Mouse (Mus musculus) stomach, postnatal 0 days (tissue): ENCODE measurements around the gene Mgat4e. TPM values are rescaled to one million over a fixed set of nuclear protein-coding genes. Genes with fewer than 3 reads are reported as not detected.
"Not testable (repeated sequence)": the region's sequence is repeated elsewhere in the genome, so short reads cannot be mapped to it uniquely, and the experiment has no call there.

ENCODE experiments used
- ATAC-seq: fragments of 200-750 bp; cut with Nextera tagmentation; 2 replicates; pipeline ENCODE4 v1.8.0; 2017; ENCODE audit not compliant: low FRiP score, low TSS enrichment
- DNase-seq: peaks from one replicate; pipeline ENCODE4 v3.0.0-alpha.2; 2016; ENCODE audit warnings: low spot score
- H3K27ac ChIP-seq: fragments of 300-500 bp; sonication (generic); replicated peaks from 2 replicates; pipeline ENCODE4 v1.5.1; 2014; ENCODE audit warnings: mild to moderate bottlenecking, control low read depth
- H3K27me3 ChIP-seq: fragments of 300-500 bp; sonication (generic); 2 replicates; pipeline ENCODE4 v1.6.1; 2014; ENCODE audit warnings: low read length; ENCODE audit not compliant: control insufficient read depth, insufficient read depth
- H3K36me3 ChIP-seq: fragments of 300-500 bp; sonication (generic); 2 replicates; pipeline ENCODE4 v1.6.1; 2014; ENCODE audit warnings: low read length, mixed read lengths; ENCODE audit not compliant: control insufficient read depth, insufficient read depth
- H3K4me1 ChIP-seq: fragments of 300-500 bp; sonication (generic); replicated peaks from 2 replicates; pipeline ENCODE4 v1.6.1; 2014; ENCODE audit warnings: antibody characterized with exemption; ENCODE audit not compliant: control insufficient read depth, insufficient read depth
- H3K4me2 ChIP-seq: fragments of 300-500 bp; sonication (generic); replicated peaks from 2 replicates; pipeline ENCODE4 v1.6.1; 2014; ENCODE audit warnings: low read depth, mild to moderate bottlenecking, control low read depth, moderate library complexity
- H3K4me3 ChIP-seq: fragments of 300-500 bp; sonication (generic); 2 replicates; pipeline ENCODE4 v1.5.1; 2014; ENCODE audit warnings: low read depth, low read length, control low read depth
- H3K9ac ChIP-seq: fragments of 300-500 bp; sonication (generic); 2 replicates; pipeline ENCODE4 v1.6.1; 2014; ENCODE audit warnings: mild to moderate bottlenecking, low read length, control low read depth, mixed read lengths
- H3K9me3 ChIP-seq: fragments of 300-500 bp; sonication (generic); 2 replicates; pipeline ENCODE4 v1.6.1; 2016; ENCODE audit warnings: low read length; ENCODE audit not compliant: control insufficient read depth
- CTCF ChIP-seq: IDR thresholded peaks from 2 replicates; pipeline ENCODE4 v1.5.1; 2016; ENCODE audit warnings: antibody characterized with exemption, low read depth, mild to moderate bottlenecking, moderate library complexity
- EP300 ChIP-seq: optimal IDR thresholded peaks from 2 replicates; pipeline ENCODE3; 2016; ENCODE audit warnings: antibody characterized with exemption
- WGBS: fragments of 180-500 bp; shearing (Covaris S2); extraction: QIAGEN DNeasy Blood & Tissue Kit; methylation state at CpG from one replicate; pipeline ENCODE4 v1.1.7; 2014; 5-methylcytosine and 5-hydroxymethylcytosine counted together
- polyA plus RNA-seq: library from polyadenylated mRNA; unstranded; fragments of >200 nt; fragmentation: Nextera tagmentation; extraction: Ambion mirVana; gene quantifications from 2 replicates; pipeline ENCODE4 v1.2.1, GENCODE M21; 2015

The Mgat4e gene
- polyA plus RNA-seq, 1 experiment from 2014 or later = not detected

DNA sequence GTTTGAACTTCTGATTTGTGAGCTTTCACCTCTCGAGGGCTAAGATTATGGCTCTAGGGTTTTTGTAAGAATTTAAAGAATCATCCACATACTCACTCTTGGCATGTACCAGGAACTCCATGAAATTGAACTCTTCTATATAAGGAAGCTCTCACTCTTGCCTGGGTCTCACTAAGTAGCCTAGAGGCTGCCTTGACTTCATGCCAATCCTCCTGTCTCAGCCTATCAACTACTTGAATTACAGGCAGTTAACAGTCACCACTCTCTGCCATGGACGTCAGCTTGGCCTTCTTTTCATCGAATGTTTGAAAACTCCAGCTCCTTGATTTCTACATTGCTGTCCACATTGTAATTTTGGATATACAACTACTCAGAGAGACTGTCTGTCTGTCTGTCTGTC is 2.9 kb upstream of the Mgat4e start:
- Histone ChIP-seq H3K4me2 (no peak overlapping the region), H3K4me3 (no peak overlapping the region), H3K9me3 (no peaks in the 10 kb centered on the region), H3K9ac (no peak overlapping the region), H3K36me3 (no peaks in the 10 kb centered on the region), H3K27ac (no peak overlapping the region), H3K4me1 (peaks cover 2% of the 10 kb centered on the region; the same call in 1 of the 2 replicates), H3K27me3 (no peaks in the 10 kb centered on the region)
- ATAC-seq = no peak
- DNase-seq = no peak
- WGBS = 53% methylated on average over 3 of the region's 3 CpGs
- no peak for TF ChIP-seq EP300
- no peak for TF ChIP-seq CTCF

DNA sequence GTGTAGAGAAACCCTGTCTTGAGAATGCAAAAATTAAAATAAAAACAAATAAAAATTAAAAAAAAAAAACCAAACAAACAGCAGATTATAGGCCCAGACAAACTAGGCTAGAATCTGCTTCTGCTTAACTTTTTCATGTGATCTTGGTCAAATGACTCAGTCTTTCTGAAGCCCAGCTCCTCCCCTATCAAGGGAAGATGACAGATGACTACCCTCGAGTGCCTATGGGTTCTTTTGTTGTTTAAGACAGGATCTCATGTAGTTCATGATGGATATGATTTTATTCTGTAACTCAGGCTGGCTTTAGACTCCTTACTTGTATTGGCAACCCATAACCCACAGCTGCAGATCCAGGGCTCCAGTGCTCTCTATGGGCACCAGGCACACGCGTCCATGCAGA is 2.4 kb upstream of the Mgat4e start:
- Histone ChIP-seq H3K4me2 (no peak overlapping the region), H3K4me1 (peaks cover 2% of the 10 kb centered on the region; the same call in 1 of the 2 replicates), H3K27ac (no peak overlapping the region), H3K9me3 (no peaks in the 10 kb centered on the region), H3K9ac (no peak overlapping the region), H3K36me3 (no peaks in the 10 kb centered on the region), H3K4me3 (no peak overlapping the region), H3K27me3 (no peaks in the 10 kb centered on the region)
- 58% methylated on average over 3 of the region's 3 CpGs for WGBS
- ATAC-seq (no peak), DNase-seq (no peak)
- TF ChIP-seq EP300 (no peak), CTCF (no peak)

DNA sequence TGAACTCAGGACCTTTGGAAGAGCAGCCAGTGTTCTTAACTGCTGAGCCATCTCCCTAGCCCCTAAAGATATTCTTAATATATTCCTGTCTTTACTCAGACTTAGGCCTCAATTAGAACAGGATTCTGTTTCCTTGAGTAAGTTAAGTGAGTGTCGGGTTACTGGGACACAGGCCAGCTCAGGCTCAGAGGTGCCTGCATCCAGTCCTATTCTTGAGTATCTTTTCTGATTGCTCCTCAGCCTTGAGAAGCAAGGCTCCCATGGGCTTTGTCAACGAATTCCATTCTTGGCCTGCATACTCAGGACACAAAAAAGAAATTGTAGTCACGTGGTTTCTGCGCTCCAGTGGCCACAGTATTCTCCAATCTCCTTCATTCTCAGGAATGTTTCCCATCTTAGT is 1.3 kb downstream of the Mgat4e start:
- TF ChIP-seq EP300 (no peak), CTCF (no peak)
- Histone ChIP-seq H3K27me3 (no peaks in the 10 kb centered on the region), H3K9me3 (no peaks in the 10 kb centered on the region), H3K9ac (no peak overlapping the region), H3K4me1 (no peaks in the 10 kb centered on the region), H3K27ac (no peak overlapping the region), H3K4me2 (no peak overlapping the region), H3K36me3 (no peaks in the 10 kb centered on the region), H3K4me3 (no peak overlapping the region)
- ATAC-seq (no peak), DNase-seq (no peak)
- WGBS = 62% methylated on average over 4 of the region's 4 CpGs

DNA sequence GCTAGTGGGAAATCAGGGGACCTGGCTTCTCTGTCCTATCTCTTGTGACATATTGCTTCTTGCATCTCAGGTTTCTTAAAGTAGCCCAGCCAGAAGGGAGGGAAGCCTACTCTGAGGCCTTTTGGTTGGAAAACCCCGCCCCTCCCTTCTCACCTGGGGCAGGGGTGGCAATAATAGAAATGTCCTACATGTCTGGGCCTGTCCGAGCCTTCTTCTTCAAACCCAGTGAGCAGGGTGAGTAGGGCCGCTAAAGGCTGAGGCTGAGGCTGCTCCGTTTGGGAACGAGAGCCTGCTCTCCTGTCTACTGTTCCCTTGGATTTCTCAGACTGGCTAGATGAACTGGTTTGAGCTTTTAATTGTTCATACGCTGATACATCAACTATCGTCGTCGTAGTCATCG is 8.9 kb downstream of the Mgat4e start:
- Histone ChIP-seq H3K27me3 (no peaks in the 10 kb centered on the region), H3K4me1 (no peaks in the 10 kb centered on the region), H3K4me2 (no peak overlapping the region), H3K27ac (peak overlapping the region; percentile 45), H3K36me3 (no peaks in the 10 kb centered on the region), H3K9ac (no peak overlapping the region), H3K4me3 (no peak overlapping the region), H3K9me3 (no peaks in the 10 kb centered on the region)
- no peak for DNase-seq
- WGBS = 75% methylated on average over 10 of the region's 10 CpGs
- TF ChIP-seq CTCF (no peak), EP300 (no peak)
- ATAC-seq = no peak

DNA sequence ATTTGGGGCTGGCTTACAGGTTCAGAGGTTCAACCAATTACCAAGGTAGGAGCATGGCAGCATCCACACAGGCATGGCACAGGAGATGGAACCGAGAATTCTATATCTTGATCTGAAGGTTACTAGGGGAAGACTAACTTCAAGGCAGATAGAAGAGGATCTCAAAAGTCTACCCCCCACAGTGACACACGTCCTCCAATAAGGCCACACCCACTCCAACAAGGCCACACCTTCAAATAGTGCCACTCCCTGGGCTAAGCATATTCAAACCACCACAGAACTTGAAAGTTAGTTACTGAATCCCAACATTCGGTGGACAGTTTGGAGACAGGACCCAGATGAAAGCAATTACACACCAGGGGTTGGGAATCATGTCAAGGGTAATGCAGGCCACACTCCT is 14.0 kb downstream of the Mgat4e start:
- Histone ChIP-seq H3K27ac (no peak overlapping the region), H3K4me2 (no peak overlapping the region), H3K27me3 (no peaks in the 10 kb centered on the region), H3K4me1 (no peaks in the 10 kb centered on the region), H3K4me3 (no peak overlapping the region), H3K36me3 (no peaks in the 10 kb centered on the region), H3K9ac (no peak overlapping the region), H3K9me3 (no peaks in the 10 kb centered on the region)
- DNase-seq (no peak), ATAC-seq (no peak)
- WGBS = 61% methylated on average over 3 of the region's 3 CpGs
- TF ChIP-seq CTCF (no peak), EP300 (no peak)

DNA sequence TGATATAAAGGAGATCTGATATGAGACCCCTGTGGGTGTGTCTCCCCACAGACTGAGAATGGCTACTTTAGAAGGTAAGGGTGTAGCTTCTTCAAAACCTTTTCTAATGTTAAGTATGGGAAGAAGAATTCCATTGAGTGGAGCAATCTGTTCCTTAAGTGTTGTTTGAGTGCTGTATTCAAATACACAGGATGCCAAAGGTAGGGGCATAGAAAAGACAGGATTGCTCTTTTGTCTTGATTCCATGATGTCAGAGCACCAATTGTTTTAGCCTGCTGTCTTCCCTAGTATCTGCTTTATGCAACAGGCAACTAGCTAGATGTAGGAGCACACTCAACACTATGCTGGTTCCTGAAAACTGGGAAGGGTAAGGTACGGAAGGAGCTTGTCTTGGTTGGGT is 14.4 kb downstream of the Mgat4e start:
- H3K9me3 ChIP-seq = no peaks in the 10 kb centered on the region
- ATAC-seq (no peak), DNase-seq (no peak)
- 93% methylated on average over 1 of the region's 1 CpGs for WGBS
- no peaks in the 10 kb centered on the region for H3K36me3 ChIP-seq
- H3K27me3 ChIP-seq = no peaks in the 10 kb centered on the region
- H3K4me2 ChIP-seq = no peak overlapping the region
- H3K9ac ChIP-seq = no peak overlapping the region
- H3K27ac ChIP-seq = no peak overlapping the region
- H3K4me3 ChIP-seq = no peak overlapping the region
- no peaks in the 10 kb centered on the region for H3K4me1 ChIP-seq
- TF ChIP-seq CTCF = no peak
- no peak for TF ChIP-seq EP300

DNA sequence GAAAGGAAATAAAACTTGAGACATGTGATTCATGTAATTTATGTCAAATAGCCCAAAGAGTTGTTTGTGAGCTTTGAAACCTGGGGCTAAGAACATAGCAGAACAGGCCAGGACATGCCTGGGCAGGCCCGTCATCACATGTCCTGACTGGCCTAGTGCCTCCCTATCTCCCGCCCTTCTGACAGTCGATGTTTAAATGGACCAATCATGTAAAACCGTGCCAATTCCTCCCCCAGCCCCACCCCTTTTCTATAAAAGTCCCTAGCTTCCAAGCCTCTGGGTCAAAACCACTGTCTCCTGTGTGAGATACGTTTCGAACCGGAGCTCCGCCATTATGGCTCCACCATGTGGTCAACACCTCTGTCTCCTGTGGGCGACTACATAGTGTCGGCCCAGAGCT is 15.8 kb downstream of the Mgat4e start:
- H3K27ac ChIP-seq, H3K9ac ChIP-seq, H3K36me3 ChIP-seq, H3K4me1 ChIP-seq, H3K4me2 ChIP-seq, ATAC-seq, DNase-seq, H3K27me3 ChIP-seq, H3K4me3 ChIP-seq, H3K9me3 ChIP-seq: not testable (repeated sequence)
- 94% methylated on average over 10 of the region's 10 CpGs for WGBS
